Mouse (Mus musculus) embryonic fibroblast, embryonic 13.5 days (primary cell): ENCODE data around the gene E4f1.

Experiments
- CTCF ChIP-seq: IDR thresholded peaks from 2 replicates; pipeline ENCODE4 v1.5.1; 2011; ENCODE audit warnings: mild to moderate bottlenecking, control low read depth, low read length, moderate library complexity, borderline replicate concordance; ENCODE audit not compliant: insufficient read depth
- POLR2A ChIP-seq: IDR thresholded peaks from 2 replicates; pipeline ENCODE4 v1.6.1; 2011; ENCODE audit warnings: low read depth, mild to moderate bottlenecking, control low read depth, low read length, moderate library complexity

DNA sequence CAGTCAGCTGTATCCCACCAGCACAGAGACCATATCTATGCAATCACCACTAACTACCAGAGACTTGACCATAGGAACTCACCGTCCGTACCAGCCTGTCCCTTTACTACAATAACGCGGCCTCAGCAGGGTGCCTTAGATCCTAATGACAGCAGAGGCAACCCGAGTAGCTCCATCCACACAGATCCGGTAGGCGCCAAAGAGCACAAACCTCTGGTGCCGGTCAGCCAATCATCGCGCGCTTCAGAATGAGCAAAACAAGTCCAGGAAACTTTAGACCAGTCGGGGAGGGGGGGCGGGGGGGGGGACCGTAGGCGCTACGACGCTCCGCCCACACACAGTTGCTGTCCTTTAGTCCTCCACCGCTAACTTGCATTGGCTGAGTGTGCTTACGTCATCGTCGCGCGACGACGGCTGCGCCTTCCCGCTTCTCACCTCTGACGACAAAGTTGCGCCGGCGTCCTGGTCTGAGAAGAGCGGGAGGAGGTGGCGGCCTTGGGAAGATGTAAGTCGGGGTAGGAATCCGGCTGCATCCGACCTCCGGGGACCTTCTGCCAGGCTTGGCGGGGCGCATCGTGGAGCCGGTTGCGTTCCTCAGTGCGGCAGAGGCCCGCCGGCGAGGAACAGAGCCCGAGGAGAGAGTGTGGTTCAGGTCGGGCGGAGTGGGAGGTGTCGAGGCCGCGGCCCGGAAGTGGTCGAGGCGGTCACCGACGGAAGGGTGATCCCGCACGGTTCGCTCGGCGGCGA, 55.7 kb downstream of the E4f1 start, which contains the start of gene Rnps1:
- TF ChIP-seq CTCF (no peak), POLR2A (peak; percentile 65)
